ENCODE assay signal across 35 mouse cellular contexts in genomic region chr17:34308161-34308560, GRCm38 (mm10). TPM values are rescaled to one million over a fixed set of nuclear protein-coding genes. Genes with fewer than 3 reads are reported as not detected.
A peak's percentile ranks its signal among the peaks of the same experiment; 100 is the strongest.
DNase-seq lines count a peak whose midpoint lies in the region; TF ChIP-seq lines count a peak whose summit lies in the region.
"Had no signal": no experiment of that assay in that cellular context is flagged by ENCODE, and none has a peak within 500 bp of the region (broad histone marks: within the 10 kb centered on the region; RNA-seq: fewer than 3 reads in every experiment).

No protein-coding gene starts in this region.

- peak overlapping the region; percentile 54 for H3K4me2 ChIP-seq in CH12.LX (ENCODE audit: insufficient read depth, low read depth, poor library complexity, severe bottlenecking)
- H3K4me2 ChIP-seq: embryonic facial prominence, embryonic 13.5 days; forebrain, embryonic 12.5 days; forebrain, embryonic 15.5 days; heart, embryonic 12.5 days; heart, embryonic 15.5 days; hindbrain, embryonic 13.5 days; intestine, embryonic 15.5 days had no signal

- no peak overlapping the region for H3K27ac ChIP-seq in kidney, adult 2 months (ENCODE audit: insufficient read depth, low read depth, low read length)
- H3K27ac ChIP-seq in CH12.LX (ENCODE audit: insufficient read depth, low read depth) = no peak overlapping the region
- H3K27ac ChIP-seq in small intestine, adult 2 months (ENCODE audit: insufficient read depth, low read depth, low read length) = no peak overlapping the region
- no peak overlapping the region for H3K27ac ChIP-seq in limb, embryonic 10.5 days
- H3K27ac ChIP-seq: embryonic facial prominence, embryonic 10.5 days; embryonic facial prominence, embryonic 13.5 days; forebrain, embryonic 12.5 days; forebrain, embryonic 15.5 days; heart, embryonic 15.5 days; hindbrain, embryonic 13.5 days; intestine, embryonic 15.5 days had no signal

- peaks cover 11% of the 10 kb centered on the region for H3K9me3 ChIP-seq in CH12.LX (replicated peaks; ENCODE audit: low read length)
- no peaks in the 10 kb centered on the region for H3K9me3 ChIP-seq in limb, embryonic 10.5 days (replicated peaks)
- H3K9me3 ChIP-seq: embryonic facial prominence, embryonic 10.5 days; embryonic facial prominence, embryonic 13.5 days; forebrain, embryonic 12.5 days; forebrain, embryonic 15.5 days; G1E; heart, embryonic 12.5 days; heart, embryonic 15.5 days; hindbrain, embryonic 13.5 days; intestine, embryonic 15.5 days had no signal

- no peaks in the 10 kb centered on the region for H3K27me3 ChIP-seq in kidney, adult 2 months (replicated peaks; ENCODE audit: control insufficient read depth, insufficient read depth, low read length)
- H3K27me3 ChIP-seq in CH12.LX (replicated peaks) = no peaks in the 10 kb centered on the region
- H3K27me3 ChIP-seq in small intestine, adult 2 months (ENCODE audit: control insufficient read depth, insufficient read depth, low read length) = no peaks in the 10 kb centered on the region
- peaks cover 5% of the 10 kb centered on the region; the same call in 1 of the 2 replicates for H3K27me3 ChIP-seq in limb, embryonic 10.5 days (ENCODE audit: low read depth, poor library complexity, severe bottlenecking)
- H3K27me3 ChIP-seq: forebrain, embryonic 15.5 days; intestine, embryonic 15.5 days had no signal

- no peaks in the 10 kb centered on the region for H3K36me3 ChIP-seq in kidney, adult 2 months (ENCODE audit: control insufficient read depth, insufficient read depth, low read length)
- peaks cover 22 to 43% of the 10 kb centered on the region in 2 experiments for H3K36me3 ChIP-seq in CH12.LX (replicated peaks in 1 of 2; ENCODE audit: control insufficient read depth in 1 of 2, insufficient read depth in 1 of 2, low read length in 1 of 2)
- 0 out of 2 replicates have a peak, but pooled peaks cover 2% of the 10 kb centered on the region for H3K36me3 ChIP-seq in small intestine, adult 2 months (ENCODE audit: control insufficient read depth, insufficient read depth, low read length)
- no peaks in the 10 kb centered on the region for H3K36me3 ChIP-seq in limb, embryonic 10.5 days
- H3K36me3 ChIP-seq: embryonic facial prominence, embryonic 10.5 days; embryonic facial prominence, embryonic 13.5 days; forebrain, embryonic 12.5 days; forebrain, embryonic 15.5 days; G1E; heart, embryonic 12.5 days; heart, embryonic 15.5 days; hindbrain, embryonic 13.5 days; intestine, embryonic 15.5 days had no signal

- no peak overlapping the region; the same call in 1 of the 2 replicates for H3K9ac ChIP-seq in CH12.LX (ENCODE audit: insufficient read depth, low read depth)
- H3K9ac ChIP-seq: embryonic facial prominence, embryonic 13.5 days; forebrain, embryonic 12.5 days; forebrain, embryonic 15.5 days; heart, embryonic 12.5 days; heart, embryonic 15.5 days; hindbrain, embryonic 13.5 days; intestine, embryonic 15.5 days had no signal

- DNase-seq in kidney, adult 2 months = no peak
- DNase-seq in kidney, adult 8-10 months = no peak
- DNase-seq in B cell, adult 2 months = peak; percentile 56 to 63
- no peak for DNase-seq in CH12.LX (ENCODE audit: extremely low read depth)
- no peak for DNase-seq in ovary, postnatal 14 days (ENCODE audit: low spot score)
- DNase-seq in limb, embryonic 10.5 days (ENCODE audit: low spot score) = no peak
- DNase-seq: adrenal gland, postnatal 10 days; adrenal gland, postnatal 36 days; cerebellum, adult 11-12 months; cerebellum, adult 8-10 months; cerebellum, postnatal 10 days; cerebellum, postnatal 36 days; embryo, embryonic 11 days; gastrocnemius, postnatal 10 days; gastrocnemius, postnatal 36 days; heart, postnatal 10 days had no signal

- H3K79me2 ChIP-seq in CH12.LX (replicated peaks; ENCODE audit: control insufficient read depth, extremely low read depth, insufficient read depth, poor library complexity, severe bottlenecking) = peaks cover 20% of the 10 kb centered on the region

- H3K4me1 ChIP-seq in kidney, adult 2 months (ENCODE audit: control insufficient read depth, insufficient read depth, low read length) = no peaks in the 10 kb centered on the region
- H3K4me1 ChIP-seq in CH12.LX (ENCODE audit: control insufficient read depth in 1 of 2, insufficient read depth in 2 of 2) = peaks cover 15 to 53% of the 10 kb centered on the region in 2 experiments
- H3K4me1 ChIP-seq in small intestine, adult 2 months (ENCODE audit: control insufficient read depth, insufficient read depth, insufficient read length, low read length) = peaks cover 13% of the 10 kb centered on the region
- peaks cover 11% of the 10 kb centered on the region for H3K4me1 ChIP-seq in limb, embryonic 10.5 days
- H3K4me1 ChIP-seq: embryonic facial prominence, embryonic 13.5 days; heart, embryonic 12.5 days had no signal

- dilution Hi-C loops in CH12.LX (cut with MboI; ENCODE audit: extremely low pct_ligation_motif_present, extremely low pct_unique_long_range_greater_than_20kb, low sequenced_read_pairs) = no loop called here

- 84% methylated on average over 4 of the region's 4 CpGs for WGBS in kidney, adult 2 months
- 80% methylated on average over 4 of the region's 4 CpGs for WGBS in small intestine, adult 2 months
- WGBS in limb, embryonic 10.5 days = 81% methylated on average over 4 of the region's 4 CpGs

- H3K4me3 ChIP-seq in kidney, adult 2 months (ENCODE audit: insufficient read depth, low read depth, low read length) = peak overlapping the region; percentile 9; the same call in 1 of the 2 replicates
- H3K4me3 ChIP-seq in CH12.LX (replicated peaks in 1 of 3; ENCODE audit: low read depth in 2 of 3, low read length in 2 of 3, poor library complexity in 1 of 3) = peak overlapping the region; percentile 31 to 84 (median 79)
- peak overlapping the region; percentile 31 for H3K4me3 ChIP-seq in small intestine, adult 2 months (ENCODE audit: low read depth, low read length)
- no peak overlapping the region for H3K4me3 ChIP-seq in limb, embryonic 10.5 days
- H3K4me3 ChIP-seq: embryonic facial prominence, embryonic 10.5 days; embryonic facial prominence, embryonic 13.5 days; erythroblast, embryonic 14.5 days; forebrain, embryonic 12.5 days; forebrain, embryonic 15.5 days; heart, embryonic 12.5 days; heart, embryonic 15.5 days; hindbrain, embryonic 13.5 days; intestine, embryonic 15.5 days had no signal

- no peak for TF ChIP-seq EP300 in CH12.LX (IDR thresholded peaks at IDR 0.05; ENCODE audit: low read length)

- TF ChIP-seq RAD21 in CH12.LX (IDR thresholded peaks at IDR 0.05; ENCODE audit: low read depth, low read length) = no peak

- in situ Hi-C loops in CH12.LX (cut with MboI; ENCODE audit: low pct_ligation_motif_present, low pct_unique_long_range_greater_than_20kb, low sequenced_read_pairs) = no loop called here

- no peak for TF ChIP-seq POLR2A in kidney, adult 2 months (IDR thresholded peaks at IDR 0.05; ENCODE audit: low read depth, low read length)
- TF ChIP-seq POLR2A in CH12.LX (IDR thresholded peaks at IDR 0.05; ENCODE audit: low read depth, low read length) = no peak
- TF ChIP-seq POLR2A in small intestine, adult 2 months (IDR thresholded peaks at IDR 0.05; ENCODE audit: low read depth, low read length) = no peak

- TF ChIP-seq CTCF in kidney, adult 2 months (conservative IDR thresholded peaks at IDR 0.05; ENCODE audit: insufficient read depth, insufficient read length, low read depth, low read length) = no peak
- no peak for TF ChIP-seq CTCF in CH12.LX (conservative IDR thresholded peaks at IDR 0.05 in 1 of 2, IDR thresholded peaks at IDR 0.05 in 1 of 2; ENCODE audit: low read depth in 2 of 2, low read length in 2 of 2)
- no peak for TF ChIP-seq CTCF in small intestine, adult 2 months (IDR thresholded peaks at IDR 0.05; ENCODE audit: extremely low read depth, insufficient read length, insufficient replicate concordance, low read depth, low read length)

TF ChIP-seq in CH12.LX, 34 proteins besides CTCF, POLR2A, EP300 and RAD21 (continues in another document):
- TF ChIP-seq POLR2AphosphoS2 (IDR thresholded peaks at IDR 0.05; ENCODE audit: low read depth, low read length) = no peak
- no peak for TF ChIP-seq ZNF384 (IDR thresholded peaks at IDR 0.05; ENCODE audit: low read depth, low read length)
- no peak for TF ChIP-seq IRF4 (IDR thresholded peaks at IDR 0.05; ENCODE audit: low read depth, low read length)
- TF ChIP-seq MYC (IDR thresholded peaks at IDR 0.05; ENCODE audit: low read depth, low read length) = no peak

RNA-seq across cellular contexts. Expression of gene H2-Eb1, which starts 2.5 kb away (rescaled TPM):
- polyA plus RNA-seq in kidney, adult 2 months (2012; rRNA removed) = 128 and 174 TPM in 2 replicates
- total RNA-seq in CH12.LX (2012; rRNA removed) = 574 and 629 TPM in 2 replicates
- 511 and 534 TPM in 2 replicates for total RNA-seq in CH12.LX (2014; rRNA removed)
- polyA plus RNA-seq in CH12.LX (2012; ENCODE audit: insufficient read length, low read depth) = 898 and 899 TPM in 2 replicates
- 91.6 and 398 TPM in 2 replicates for polyA plus RNA-seq in small intestine, adult 2 months (2012; rRNA removed)
- 0.80 and 0.83 TPM in 2 replicates for polyA plus RNA-seq in limb, embryonic 10.5 days (2016; fragmentation: Nextera tagmentation; extraction: Ambion mirVana)
- total RNA-seq: G1E had no signal
- polyA plus RNA-seq: erythroblast, embryonic 14.5 days; G1E had no signal

RNA-seq across cellular contexts. Expression of gene H2-Eb2, which starts 17.3 kb away (rescaled TPM):
- 0.04 and 0.78 TPM in 2 replicates for polyA plus RNA-seq in kidney, adult 2 months (2012; rRNA removed)
- total RNA-seq in CH12.LX (2012; rRNA removed) (5.8 and 6.8 TPM in 2 replicates), CH12.LX (2014; rRNA removed) (10.9 and 12.2 TPM in 2 replicates)
- polyA plus RNA-seq in CH12.LX (2012; ENCODE audit: insufficient read length, low read depth) = 10.2 and 11.4 TPM in 2 replicates
- 0.44 and 1.2 TPM in 2 replicates for polyA plus RNA-seq in small intestine, adult 2 months (2012; rRNA removed)
- not detected in 2 replicates for polyA plus RNA-seq in limb, embryonic 10.5 days (2016; fragmentation: Nextera tagmentation; extraction: Ambion mirVana)
- total RNA-seq: adrenal gland, adult 18-20 months; adrenal gland, postnatal 36 days; gastrocnemius, adult 18-20 months; gastrocnemius, postnatal 10 days; gastrocnemius, postnatal 36 days; granulocyte monocyte progenitor cell, adult 5-6 weeks; heart, adult 8-10 months; heart, postnatal 10 days; hematopoietic stem cell, adult 5-6 weeks had no signal
- polyA plus RNA-seq: cortical plate, adult 2 months; embryonic facial prominence, embryonic 10.5 days; embryonic facial prominence, embryonic 13.5 days; erythroblast, embryonic 14.5 days; forebrain, embryonic 12.5 days; G1E; heart, embryonic 12.5 days; heart, embryonic 15.5 days; intestine, embryonic 15.5 days; Patski had no signal

RNA-seq across cellular contexts. Expression of gene H2-Aa, which starts 20.5 kb away (rescaled TPM):
- 192 and 298 TPM in 2 replicates for polyA plus RNA-seq in kidney, adult 2 months (2012; rRNA removed)
- total RNA-seq in CH12.LX (2012; rRNA removed) (385 and 450 TPM in 2 replicates), CH12.LX (2014; rRNA removed) (481 and 488 TPM in 2 replicates)
- 930 and 958 TPM in 2 replicates for polyA plus RNA-seq in CH12.LX (2012; ENCODE audit: insufficient read length, low read depth)
- polyA plus RNA-seq in small intestine, adult 2 months (2012; rRNA removed) = 155 and 792 TPM in 2 replicates
- not detected in 2 replicates for polyA plus RNA-seq in limb, embryonic 10.5 days (2016; fragmentation: Nextera tagmentation; extraction: Ambion mirVana)
- total RNA-seq: G1E had no signal
- polyA plus RNA-seq: embryonic facial prominence, embryonic 10.5 days; erythroblast, embryonic 14.5 days; forebrain, embryonic 12.5 days; forebrain, embryonic 15.5 days; G1E; Patski had no signal

RNA-seq across cellular contexts. Expression of gene Btnl2, which starts 46.5 kb away (rescaled TPM):
- 0.03 and 0.11 TPM in 2 replicates for polyA plus RNA-seq in kidney, adult 2 months (2012; rRNA removed)
- total RNA-seq in CH12.LX (2012; rRNA removed) (1.1 and 1.2 TPM in 2 replicates), CH12.LX (2014; rRNA removed) (1.9 and 2.0 TPM in 2 replicates)
- polyA plus RNA-seq in CH12.LX (2012; ENCODE audit: insufficient read length, low read depth) = 4.8 and 5.6 TPM in 2 replicates
- 43.4 and 105 TPM in 2 replicates for polyA plus RNA-seq in small intestine, adult 2 months (2012; rRNA removed)
- polyA plus RNA-seq in limb, embryonic 10.5 days (2016; fragmentation: Nextera tagmentation; extraction: Ambion mirVana) = not detected in 2 replicates
- total RNA-seq: granulocyte monocyte progenitor cell, adult 5-6 weeks; hematopoietic stem cell, adult 5-6 weeks had no signal
- polyA plus RNA-seq: cortical plate, adult 2 months; embryonic facial prominence, embryonic 10.5 days; erythroblast, embryonic 14.5 days; forebrain, embryonic 12.5 days; G1E; heart, embryonic 15.5 days; hindbrain, embryonic 13.5 days; hindbrain, embryonic 16.5 days; Patski had no signal

RNA-seq across cellular contexts. Expression of gene H2-Ab1, which starts 50.7 kb away (rescaled TPM):
- polyA plus RNA-seq in kidney, adult 2 months (2012; rRNA removed) = 419 and 490 TPM in 2 replicates
- total RNA-seq in CH12.LX (2012; rRNA removed) (114 and 158 TPM in 2 replicates), CH12.LX (2014; rRNA removed) (105 and 119 TPM in 2 replicates)
- polyA plus RNA-seq in CH12.LX (2012; ENCODE audit: insufficient read length, low read depth) = 634 and 699 TPM in 2 replicates
- polyA plus RNA-seq in small intestine, adult 2 months (2012; rRNA removed) = 860 and 5,426 TPM in 2 replicates
- polyA plus RNA-seq in limb, embryonic 10.5 days (2016; fragmentation: Nextera tagmentation; extraction: Ambion mirVana) = 6.7 and 9.9 TPM in 2 replicates

Comparison
In these comparisons a context has a peak if more than half of its experiments do, and no peak if none do; other contexts are left out.
1. DNase-seq: peak in B cell, adult 2 months (2 of 2); none in kidney, adult 2 months (single experiment), kidney, adult 8-10 months (0 of 2), CH12.LX (single experiment), ovary, postnatal 14 days (single experiment) and limb, embryonic 10.5 days (single experiment).
2. RNA of gene H2-Eb1, which starts 2.5 kb away (polyA plus RNA-seq): 898 to 899 TPM in CH12.LX, 91.6 to 398 TPM in small intestine, adult 2 months and 128 to 174 TPM in kidney, adult 2 months; 0.80 to 0.83 TPM in limb, embryonic 10.5 days; every median in the first group is over 10 times any median in the second.
3. RNA of gene H2-Aa, which starts 20.5 kb away (polyA plus RNA-seq): 930 to 958 TPM in CH12.LX, 155 to 792 TPM in small intestine, adult 2 months and 192 to 298 TPM in kidney, adult 2 months; not detected in limb, embryonic 10.5 days; every median in the first group is over 100 times any median in the second.